Mouse (Mus musculus): ENCODE measurements at regions not wholly inside any gene's neighbourhood (a gene's known extent, or its start where the extent isn't known, plus 50 kb on each side); places are given as distances from the start of the nearest gene placed in this dataset.

DNA sequence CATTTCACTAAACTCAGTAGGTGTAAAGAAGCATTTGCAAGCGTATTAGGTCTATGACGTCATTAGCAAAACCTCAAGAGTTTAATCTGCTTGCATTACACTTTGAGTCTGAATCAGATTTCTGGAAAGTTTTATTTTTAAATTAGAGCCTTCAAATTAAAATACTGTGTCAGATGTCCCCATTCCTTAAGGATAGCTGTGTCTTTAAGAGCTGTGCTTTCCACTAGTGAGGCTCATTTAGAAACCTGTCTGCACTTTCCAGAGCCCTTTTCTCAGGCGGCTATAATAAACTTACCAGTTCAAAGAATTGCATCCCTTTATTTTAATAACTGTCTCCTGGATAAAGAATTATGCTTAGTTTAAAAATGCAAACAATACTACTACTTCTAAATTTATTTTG is 285.0 kb downstream of the Gpd2 start:
- no peak overlapping the region for H3K4me2 ChIP-seq
- ATAC-seq (ENCODE audit: insufficient number of reproducible peaks, low FRiP score) = no peak
- no peak overlapping the region for H3K9ac ChIP-seq
- no peaks in the 10 kb centered on the region for H3K4me1 ChIP-seq (replicated peaks)
- no peaks in the 10 kb centered on the region for H3K36me3 ChIP-seq
- H3K9me3 ChIP-seq (replicated peaks) = no peaks in the 10 kb centered on the region
- 83% methylated on average over 3 of the region's 3 CpGs for WGBS
- no peaks in the 10 kb centered on the region for H3K27me3 ChIP-seq (replicated peaks)
- H3K4me3 ChIP-seq = no peak overlapping the region
- no peak overlapping the region for H3K27ac ChIP-seq (ENCODE audit: poor library complexity, severe bottlenecking)

DNA sequence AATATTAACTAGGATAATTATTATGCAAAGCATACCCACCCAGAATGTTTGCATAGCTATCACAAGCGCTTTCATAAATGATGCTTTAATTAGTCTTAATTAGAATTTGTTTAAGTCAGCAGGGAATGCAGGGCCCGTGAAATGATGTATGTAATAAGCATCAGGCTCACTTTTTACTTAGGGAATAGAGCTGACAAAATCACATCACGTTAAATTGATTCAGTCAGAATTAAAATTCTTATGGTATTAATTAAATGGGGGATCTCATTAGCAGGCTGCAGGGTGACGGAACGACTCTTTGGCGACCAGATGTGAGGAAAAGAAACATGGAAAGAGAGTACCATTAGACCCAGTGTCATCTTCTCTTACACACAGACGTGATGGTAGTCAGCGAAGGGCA is 285.5 kb downstream of the Gpd2 start:
- H3K27me3 ChIP-seq (replicated peaks) = no peaks in the 10 kb centered on the region
- ATAC-seq (ENCODE audit: insufficient number of reproducible peaks, low FRiP score) = no peak
- WGBS = 80% methylated on average over 8 of the region's 8 CpGs

DNA sequence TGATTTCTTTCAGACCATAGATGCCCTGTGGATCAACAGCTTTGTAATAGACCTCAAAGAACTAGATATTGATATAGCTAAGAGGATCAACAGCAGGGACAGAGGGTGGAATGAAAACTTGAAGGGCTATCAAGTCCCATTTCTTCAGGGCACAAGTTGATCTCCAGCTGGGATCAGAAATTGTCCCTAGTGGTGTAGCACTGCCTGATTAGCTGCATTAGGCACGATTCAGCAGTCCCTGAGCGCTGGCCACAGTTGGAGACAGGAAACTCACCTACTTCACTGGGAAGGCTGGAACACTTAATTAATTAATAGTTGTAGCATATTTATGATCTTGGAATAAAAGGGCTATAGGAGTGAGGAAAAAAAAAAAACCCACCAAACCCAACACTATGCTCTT is 290.5 kb downstream of the Gpd2 start:
- Histone ChIP-seq H3K4me1 (replicated peaks) (no peaks in the 10 kb centered on the region), H3K9ac (no peak overlapping the region), H3K27me3 (replicated peaks) (no peaks in the 10 kb centered on the region), H3K4me3 (no peak overlapping the region), H3K27ac (ENCODE audit: poor library complexity, severe bottlenecking) (no peak overlapping the region), H3K9me3 (replicated peaks) (no peaks in the 10 kb centered on the region), H3K36me3 (no peaks in the 10 kb centered on the region), H3K4me2 (no peak overlapping the region)
- 69% methylated on average over 2 of the region's 2 CpGs for WGBS
- no peak for ATAC-seq (ENCODE audit: insufficient number of reproducible peaks, low FRiP score)

More for the DNA sequence above, 285.5 kb downstream of the Gpd2 start:
- Histone ChIP-seq H3K9me3 (replicated peaks) (no peaks in the 10 kb centered on the region), H3K9ac (no peak overlapping the region), H3K4me3 (no peak overlapping the region), H3K27ac (ENCODE audit: poor library complexity, severe bottlenecking) (no peak overlapping the region), H3K4me2 (no peak overlapping the region), H3K4me1 (replicated peaks) (no peaks in the 10 kb centered on the region), H3K36me3 (no peaks in the 10 kb centered on the region)

DNA sequence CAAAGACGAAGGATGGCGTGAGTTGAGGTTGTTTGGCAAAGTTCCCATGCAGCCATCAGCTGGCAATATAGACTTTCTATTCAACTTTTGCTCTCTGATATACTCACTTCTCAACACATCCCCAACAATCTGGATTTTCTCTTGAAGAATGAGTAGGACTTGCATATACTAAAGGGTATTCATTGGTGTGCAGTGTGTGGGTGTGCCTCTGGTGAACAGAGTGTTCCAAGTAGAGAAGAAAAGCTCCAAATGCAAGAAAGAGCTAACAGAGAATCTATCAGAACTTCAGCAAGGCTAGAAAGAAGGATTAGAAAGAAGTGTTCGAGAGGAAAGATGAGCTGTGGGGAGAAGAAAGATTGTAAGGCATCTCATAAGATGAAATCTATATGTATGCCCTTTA is 302.4 kb downstream of the Gpd2 start:
- H3K9ac ChIP-seq = no peak overlapping the region
- H3K36me3 ChIP-seq = no peaks in the 10 kb centered on the region
- no peaks in the 10 kb centered on the region for H3K27me3 ChIP-seq (replicated peaks)
- H3K27ac ChIP-seq (ENCODE audit: poor library complexity, severe bottlenecking) = no peak overlapping the region
- 77% methylated on average over 3 of the region's 3 CpGs for WGBS
- no peak for ATAC-seq (ENCODE audit: insufficient number of reproducible peaks, low FRiP score)
- H3K4me2 ChIP-seq = no peak overlapping the region
- no peaks in the 10 kb centered on the region for H3K9me3 ChIP-seq (replicated peaks)
- H3K4me1 ChIP-seq (replicated peaks) = no peaks in the 10 kb centered on the region
- no peak overlapping the region for H3K4me3 ChIP-seq

DNA sequence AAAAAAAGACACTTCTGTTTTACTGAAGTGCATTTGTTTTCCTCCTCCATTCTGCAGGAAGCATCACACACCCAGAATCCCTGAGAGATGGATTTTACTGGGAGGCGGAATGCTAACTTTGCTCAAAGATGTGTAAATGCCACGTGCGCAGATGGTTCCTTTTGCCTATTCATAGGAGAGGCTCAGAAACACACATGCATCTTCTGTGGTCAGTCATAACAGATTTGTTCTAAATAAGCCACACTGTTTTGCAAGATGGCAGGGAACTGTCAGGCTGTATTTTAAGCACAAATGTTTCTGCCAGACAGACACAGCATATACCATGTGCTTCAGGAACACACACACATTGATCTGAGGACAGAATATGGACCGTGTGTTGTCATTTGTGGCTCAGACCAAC is 327.8 kb downstream of the Gpd2 start:
- Histone ChIP-seq H3K9ac (no peak overlapping the region), H3K4me2 (no peak overlapping the region), H3K36me3 (no peaks in the 10 kb centered on the region), H3K4me1 (replicated peaks) (no peaks in the 10 kb centered on the region), H3K9me3 (replicated peaks) (0 out of 2 replicates have a peak, but pooled peaks cover 6% of the 10 kb centered on the region), H3K4me3 (no peak overlapping the region), H3K27me3 (replicated peaks) (no peaks in the 10 kb centered on the region), H3K27ac (ENCODE audit: poor library complexity, severe bottlenecking) (no peak overlapping the region)
- ATAC-seq (ENCODE audit: insufficient number of reproducible peaks, low FRiP score) = no peak
- 85% methylated on average over 4 of the region's 4 CpGs for WGBS

DNA sequence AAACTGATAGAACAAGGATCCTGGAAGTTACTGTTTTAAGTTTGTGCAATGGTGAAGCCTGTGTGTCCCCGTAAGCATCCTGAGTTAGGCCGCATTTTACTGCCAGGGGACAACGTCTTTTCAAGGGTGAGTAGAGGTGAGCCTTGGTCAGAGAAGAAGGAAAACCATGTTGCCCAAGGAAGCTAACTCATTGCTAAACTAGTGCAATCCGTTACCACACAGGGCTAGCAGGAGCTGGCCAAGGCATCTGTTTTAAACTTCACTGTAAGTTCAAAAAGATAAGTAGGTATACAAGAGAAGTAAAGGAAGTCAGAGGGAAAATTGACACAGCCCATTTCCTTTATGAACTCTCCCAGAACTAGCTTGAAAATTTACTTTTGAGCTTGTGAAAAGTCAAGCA is 328.7 kb downstream of the Gpd2 start:
- Histone ChIP-seq H3K9me3 (replicated peaks) (0 out of 2 replicates have a peak, but pooled peaks cover 6% of the 10 kb centered on the region), H3K4me2 (no peak overlapping the region), H3K4me1 (replicated peaks) (no peaks in the 10 kb centered on the region), H3K27ac (ENCODE audit: poor library complexity, severe bottlenecking) (no peak overlapping the region), H3K4me3 (no peak overlapping the region), H3K36me3 (no peaks in the 10 kb centered on the region), H3K9ac (no peak overlapping the region), H3K27me3 (replicated peaks) (no peaks in the 10 kb centered on the region)
- WGBS = 70% methylated on average over 4 of the region's 4 CpGs
- ATAC-seq (ENCODE audit: insufficient number of reproducible peaks, low FRiP score) = no peak

DNA sequence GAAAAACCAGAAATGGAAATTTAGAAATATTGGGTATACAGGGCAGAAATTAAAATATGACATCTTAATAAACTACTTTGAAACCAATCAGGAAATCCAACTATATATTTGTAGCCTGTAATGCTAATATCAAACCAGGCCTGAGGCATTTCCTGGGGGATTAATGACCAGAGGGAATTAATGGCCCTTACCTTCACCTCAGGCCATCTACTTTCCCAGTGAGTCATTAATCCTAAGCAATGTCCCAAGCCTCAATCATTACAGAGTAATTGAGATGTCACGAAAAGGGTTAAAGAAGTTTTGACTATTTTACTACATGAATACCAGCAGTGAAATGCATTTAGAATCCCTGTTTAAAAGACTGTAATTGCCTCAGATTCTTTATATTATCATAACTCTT is 329.7 kb downstream of the Gpd2 start:
- ATAC-seq (ENCODE audit: insufficient number of reproducible peaks, low FRiP score) = no peak
- no peaks in the 10 kb centered on the region for H3K4me1 ChIP-seq (replicated peaks)
- no peak overlapping the region for H3K4me3 ChIP-seq
- no peaks in the 10 kb centered on the region for H3K36me3 ChIP-seq
- WGBS = 84% methylated on average over 1 of the region's 1 CpGs
- H3K27me3 ChIP-seq (replicated peaks) = no peaks in the 10 kb centered on the region
- 0 out of 2 replicates have a peak, but pooled peaks cover 4% of the 10 kb centered on the region for H3K9me3 ChIP-seq (replicated peaks)
- no peak overlapping the region for H3K27ac ChIP-seq (ENCODE audit: poor library complexity, severe bottlenecking)
- no peak overlapping the region for H3K4me2 ChIP-seq
- no peak overlapping the region for H3K9ac ChIP-seq

DNA sequence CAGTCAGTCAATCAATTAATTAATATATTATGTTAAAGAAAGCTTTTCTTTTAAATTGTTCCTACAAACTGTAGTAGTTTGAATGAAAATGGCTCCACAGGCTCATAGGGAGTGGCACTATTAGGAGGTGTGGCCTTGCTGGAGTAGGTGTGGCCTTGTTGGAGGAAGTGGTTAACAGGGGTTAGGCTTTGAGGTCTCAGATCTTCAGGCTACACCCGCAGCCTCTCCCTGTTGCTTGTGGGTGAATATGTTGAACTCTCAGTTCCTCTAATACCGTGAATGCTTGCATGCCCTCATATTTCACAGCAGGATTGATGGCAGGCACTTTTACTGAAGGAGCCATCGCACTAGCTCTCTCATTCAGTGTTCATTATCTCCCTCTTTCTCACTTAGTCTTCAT is 349.6 kb downstream of the Gpd2 start:
- no peak for ATAC-seq (ENCODE audit: insufficient number of reproducible peaks, low FRiP score)
- no peak overlapping the region for H3K27ac ChIP-seq (ENCODE audit: poor library complexity, severe bottlenecking)
- H3K9ac ChIP-seq = no peak overlapping the region
- 73% methylated on average over 3 of the region's 3 CpGs for WGBS
- H3K4me3 ChIP-seq = no peak overlapping the region
- no peaks in the 10 kb centered on the region for H3K9me3 ChIP-seq (replicated peaks)
- no peaks in the 10 kb centered on the region for H3K36me3 ChIP-seq
- H3K27me3 ChIP-seq (replicated peaks) = no peaks in the 10 kb centered on the region
- H3K4me2 ChIP-seq = no peak overlapping the region
- H3K4me1 ChIP-seq (replicated peaks) = no peaks in the 10 kb centered on the region

DNA sequence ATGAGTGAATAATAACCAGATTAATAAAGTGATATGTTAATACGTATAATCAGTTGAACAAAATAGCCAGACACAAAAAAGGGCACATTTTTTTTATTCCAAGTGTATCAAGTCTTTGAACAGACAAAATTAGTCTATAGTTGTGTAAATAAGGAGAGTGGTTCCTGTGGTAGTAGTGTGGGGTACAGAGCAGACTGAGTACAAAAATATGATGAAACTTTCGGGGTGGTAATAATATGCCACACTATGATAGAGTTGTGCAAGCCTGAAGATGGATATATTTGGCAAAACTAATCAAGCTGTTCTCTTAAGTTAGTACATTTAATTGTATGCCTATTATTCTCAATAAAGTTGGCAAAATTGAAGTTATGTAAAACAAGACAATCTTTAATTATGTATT is 356.1 kb downstream of the Gpd2 start:
- Histone ChIP-seq H3K27ac (ENCODE audit: poor library complexity, severe bottlenecking) (no peak overlapping the region), H3K9me3 (replicated peaks) (no peaks in the 10 kb centered on the region), H3K36me3 (no peaks in the 10 kb centered on the region), H3K4me3 (no peak overlapping the region), H3K4me1 (replicated peaks) (no peaks in the 10 kb centered on the region), H3K9ac (no peak overlapping the region), H3K4me2 (no peak overlapping the region), H3K27me3 (replicated peaks) (no peaks in the 10 kb centered on the region)
- ATAC-seq (ENCODE audit: insufficient number of reproducible peaks, low FRiP score) = no peak
- 79% methylated on average over 2 of the region's 2 CpGs for WGBS

DNA sequence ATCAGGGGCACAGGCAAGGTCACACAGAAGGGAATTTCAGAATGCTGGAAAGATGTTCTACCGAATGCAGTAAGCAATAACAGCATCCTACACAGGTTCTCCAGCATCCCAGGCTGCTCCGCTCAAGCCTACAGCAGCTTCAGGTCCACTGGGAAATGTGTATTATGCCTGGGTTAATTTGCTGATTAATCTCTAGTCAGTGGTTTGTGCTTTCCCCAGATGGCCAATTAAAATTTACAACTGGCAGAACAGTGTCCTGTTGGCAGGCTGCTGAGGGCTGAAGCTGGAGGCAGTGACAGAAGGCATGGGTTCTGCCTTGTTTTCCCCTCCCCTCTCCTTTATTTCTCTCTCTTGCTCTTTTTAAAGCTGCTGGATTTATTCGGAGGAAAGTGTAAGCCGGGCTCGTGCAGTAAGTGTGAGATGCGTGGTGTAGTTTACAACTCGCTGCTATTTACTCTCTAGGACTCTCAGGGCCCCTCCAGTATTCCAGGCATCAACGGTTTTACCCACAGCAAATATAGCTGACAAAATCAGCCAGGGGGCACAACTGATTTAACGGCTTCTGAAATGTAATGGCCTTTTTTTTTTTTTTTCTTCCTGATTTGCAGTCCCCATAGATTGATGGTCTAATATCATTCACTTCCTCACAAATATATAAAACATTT is 360.4 kb downstream of the Gpd2 start:
- 47% methylated on average over 9 of the region's 9 CpGs for WGBS
- no peak overlapping the region for H3K27ac ChIP-seq (ENCODE audit: poor library complexity, severe bottlenecking)
- no peak for ATAC-seq (ENCODE audit: insufficient number of reproducible peaks, low FRiP score)
- no peak overlapping the region for H3K4me2 ChIP-seq
- no peaks in the 10 kb centered on the region for H3K9me3 ChIP-seq (replicated peaks)
- H3K9ac ChIP-seq = no peak overlapping the region
- H3K4me1 ChIP-seq (replicated peaks) = no peaks in the 10 kb centered on the region
- no peak overlapping the region for H3K4me3 ChIP-seq
- H3K36me3 ChIP-seq = no peaks in the 10 kb centered on the region
- H3K27me3 ChIP-seq (replicated peaks) = no peaks in the 10 kb centered on the region

DNA sequence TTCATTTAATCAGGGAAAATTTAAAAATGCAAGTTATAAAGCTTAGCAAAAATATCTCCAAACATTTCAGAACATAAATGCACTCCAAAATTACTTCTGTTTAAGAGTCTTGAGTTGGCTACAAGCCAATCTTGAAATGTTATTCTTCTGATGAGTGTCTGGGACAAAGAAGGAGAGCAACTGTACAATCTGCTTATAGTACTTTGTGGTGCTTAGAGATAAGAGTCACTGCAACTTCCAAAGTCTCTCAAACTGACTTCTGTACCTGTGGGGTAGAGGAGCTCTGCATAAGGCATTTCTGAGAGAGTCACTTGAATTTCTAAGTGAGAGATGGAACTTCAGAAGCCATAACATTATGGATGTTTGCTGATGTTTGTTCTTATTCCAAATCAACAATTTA is 374.2 kb downstream of the Gpd2 start:
- Histone ChIP-seq H3K4me3 (no peak overlapping the region), H3K4me2 (no peak overlapping the region), H3K9me3 (replicated peaks) (no peaks in the 10 kb centered on the region), H3K4me1 (replicated peaks) (no peaks in the 10 kb centered on the region), H3K36me3 (no peaks in the 10 kb centered on the region), H3K27me3 (replicated peaks) (no peaks in the 10 kb centered on the region), H3K9ac (no peak overlapping the region), H3K27ac (ENCODE audit: poor library complexity, severe bottlenecking) (no peak overlapping the region)
- no peak for ATAC-seq (ENCODE audit: insufficient number of reproducible peaks, low FRiP score)

DNA sequence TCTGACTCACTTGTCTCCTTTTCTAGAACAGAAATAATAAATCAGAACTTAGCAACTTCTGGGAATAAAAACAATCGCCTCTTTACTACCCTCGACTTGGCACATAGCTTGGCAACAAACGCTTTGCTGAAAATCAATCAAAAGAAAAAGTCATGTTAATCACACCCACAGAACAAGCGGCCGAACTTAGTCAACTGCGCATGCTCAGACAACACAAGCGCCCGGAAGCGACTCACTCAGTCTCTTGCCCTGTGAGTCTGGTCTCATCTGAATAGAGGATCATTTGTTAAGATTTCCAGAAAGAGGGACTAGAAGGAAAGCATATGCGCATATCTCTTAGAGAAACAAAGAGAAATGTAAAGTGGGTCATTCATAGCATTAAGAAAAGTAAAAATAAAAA is 375.8 kb downstream of the Gpd2 start:
- Histone ChIP-seq H3K36me3 (no peaks in the 10 kb centered on the region), H3K4me2 (no peak overlapping the region), H3K4me3 (no peak overlapping the region), H3K27ac (ENCODE audit: poor library complexity, severe bottlenecking) (no peak overlapping the region), H3K4me1 (replicated peaks) (no peaks in the 10 kb centered on the region), H3K27me3 (replicated peaks) (no peaks in the 10 kb centered on the region), H3K9me3 (replicated peaks) (no peaks in the 10 kb centered on the region), H3K9ac (no peak overlapping the region)
- no peak for ATAC-seq (ENCODE audit: insufficient number of reproducible peaks, low FRiP score)
- WGBS = 65% methylated on average over 10 of the region's 10 CpGs

All from heart, embryonic 12.5 days (tissue).